Mouse (Mus musculus) intestine, embryonic 16.5 days (tissue): ENCODE results near the gene Cux1. TPM values are rescaled to one million over a fixed set of nuclear protein-coding genes. Genes with fewer than 3 reads are reported as not detected.
A peak's percentile ranks its signal among the peaks of the same experiment; 100 is the strongest.

ENCODE experiments used
- ATAC-seq: fragments of 200-750 bp; cut with Nextera tagmentation; 2 replicates; pipeline ENCODE4 v1.8.0; 2017; ENCODE audit warnings: moderate TSS enrichment, moderate library complexity
- H3K27ac ChIP-seq: fragments of 300-500 bp; sonication (generic); 2 replicates; pipeline ENCODE4 v1.5.1; 2014; ENCODE audit warnings: mild to moderate bottlenecking, low read length
- H3K27me3 ChIP-seq: fragments of 300-500 bp; sonication (generic); replicated peaks from 2 replicates; pipeline ENCODE4 v1.6.1; 2014; ENCODE audit warnings: low read length, control low read depth, mixed read lengths; ENCODE audit not compliant: control insufficient read depth, insufficient read depth
- H3K36me3 ChIP-seq: fragments of 300-500 bp; sonication (generic); 2 replicates; pipeline ENCODE4 v1.6.1; 2014; ENCODE audit warnings: low read length, control low read depth; ENCODE audit not compliant: control insufficient read depth, insufficient read depth
- H3K4me1 ChIP-seq: fragments of 300-500 bp; sonication (generic); 2 replicates; pipeline ENCODE4 v1.6.1; 2014; ENCODE audit warnings: low read length, control low read depth, mixed read lengths; ENCODE audit not compliant: control insufficient read depth, insufficient read depth
- H3K4me2 ChIP-seq: fragments of 300-500 bp; sonication (generic); 2 replicates; pipeline ENCODE4 v1.6.1; 2014; ENCODE audit warnings: low read depth, low read length, control low read depth
- H3K4me3 ChIP-seq: fragments of 300-500 bp; sonication (generic); 2 replicates; pipeline ENCODE4 v1.5.1; 2014; ENCODE audit warnings: mild to moderate bottlenecking, low read length
- H3K9ac ChIP-seq: fragments of 300-500 bp; sonication (generic); 2 replicates; pipeline ENCODE4 v1.6.1; 2014; ENCODE audit warnings: low read depth, low read length
- H3K9me3 ChIP-seq: fragments of 300-500 bp; sonication (generic); 2 replicates; pipeline ENCODE4 v1.6.1; 2016; ENCODE audit warnings: low read length, control low read depth; ENCODE audit not compliant: control insufficient read depth
- WGBS: fragments of 180-500 bp; shearing (Covaris S2); extraction: QIAGEN DNeasy Blood & Tissue Kit; methylation state at CpG from one replicate; pipeline ENCODE4 v1.1.7; 2014; 5-methylcytosine and 5-hydroxymethylcytosine counted together
- polyA plus RNA-seq: library from polyadenylated mRNA; unstranded; fragments of >200 nt; fragmentation: Nextera tagmentation; extraction: Ambion mirVana; gene quantifications from 2 replicates; pipeline ENCODE4 v1.2.1, GENCODE M21; 2015

The Cux1 gene
- polyA plus RNA-seq, 1 experiment from 2014 or later = 62.5 TPM

- no peak overlapping the region for H3K9ac ChIP-seq
- no peak overlapping the region for H3K4me3 ChIP-seq
- no peak overlapping the region for H3K4me2 ChIP-seq
- H3K27ac ChIP-seq = no peak overlapping the region
- H3K27me3 ChIP-seq = no peaks in the 10 kb centered on the region
- no peaks in the 10 kb centered on the region for H3K9me3 ChIP-seq
- ATAC-seq = no peak
- 39% methylated on average over 2 of the region's 2 CpGs for WGBS
- no peaks in the 10 kb centered on the region for H3K36me3 ChIP-seq
- H3K4me1 ChIP-seq = 0 out of 2 replicates have a peak, but pooled peaks cover 4% of the 10 kb centered on the region
Observed at GRCm38 (mm10) chr5:136589002-136589401, 21.7 kb upstream of the Cux1 start.

GRCm38 (mm10) chr5:136588471-136588870, 21.2 kb upstream of the Cux1 start:
- H3K4me3 ChIP-seq = no peak overlapping the region
- H3K27me3 ChIP-seq = no peaks in the 10 kb centered on the region
- ATAC-seq = no peak
- no peak overlapping the region for H3K4me2 ChIP-seq
- H3K36me3 ChIP-seq = no peaks in the 10 kb centered on the region
- WGBS = 67% methylated on average over 3 of the region's 3 CpGs
- H3K4me1 ChIP-seq = 0 out of 2 replicates have a peak, but pooled peaks cover 4% of the 10 kb centered on the region
- H3K9ac ChIP-seq = no peak overlapping the region
- H3K27ac ChIP-seq = no peak overlapping the region
- H3K9me3 ChIP-seq = no peaks in the 10 kb centered on the region

DNA sequence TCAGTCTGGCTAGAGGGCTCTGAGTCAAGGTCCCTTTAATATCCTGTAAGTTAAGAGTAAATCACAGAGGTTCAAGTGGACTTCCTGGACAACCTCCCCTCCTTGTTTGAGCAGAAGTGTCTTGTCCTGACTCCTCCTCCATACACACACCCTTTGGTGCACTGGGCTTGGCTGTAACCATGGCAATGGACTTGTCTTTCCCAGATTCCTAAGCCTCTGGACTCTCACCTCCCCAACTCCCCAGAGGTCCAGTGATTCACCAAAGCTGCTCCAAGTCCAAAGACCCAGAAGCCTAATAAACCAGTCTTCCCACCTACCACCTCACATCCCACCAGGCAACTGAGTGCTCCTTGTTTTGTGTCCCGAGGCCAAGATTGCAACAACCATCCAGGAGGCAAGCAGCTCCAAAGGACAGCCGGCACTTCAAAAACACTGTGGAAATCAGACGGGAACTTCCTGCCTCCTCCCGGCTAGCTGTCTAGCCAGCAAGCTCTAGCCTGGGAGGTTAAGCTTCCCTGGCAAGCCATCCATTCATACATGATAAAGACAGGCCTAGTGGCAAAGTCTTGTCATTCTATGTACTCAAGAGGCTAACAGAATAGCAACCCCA, 17.5 kb upstream of the Cux1 start:
- Histone ChIP-seq H3K9me3 (no peaks in the 10 kb centered on the region), H3K4me2 (no peak overlapping the region), H3K4me3 (no peak overlapping the region), H3K4me1 (peaks cover 16% of the 10 kb centered on the region), H3K27ac (no peak overlapping the region), H3K9ac (no peak overlapping the region), H3K36me3 (no peaks in the 10 kb centered on the region), H3K27me3 (no peaks in the 10 kb centered on the region)
- WGBS = 28% methylated on average over 4 of the region's 4 CpGs
- peak; percentile 86 for ATAC-seq

DNA sequence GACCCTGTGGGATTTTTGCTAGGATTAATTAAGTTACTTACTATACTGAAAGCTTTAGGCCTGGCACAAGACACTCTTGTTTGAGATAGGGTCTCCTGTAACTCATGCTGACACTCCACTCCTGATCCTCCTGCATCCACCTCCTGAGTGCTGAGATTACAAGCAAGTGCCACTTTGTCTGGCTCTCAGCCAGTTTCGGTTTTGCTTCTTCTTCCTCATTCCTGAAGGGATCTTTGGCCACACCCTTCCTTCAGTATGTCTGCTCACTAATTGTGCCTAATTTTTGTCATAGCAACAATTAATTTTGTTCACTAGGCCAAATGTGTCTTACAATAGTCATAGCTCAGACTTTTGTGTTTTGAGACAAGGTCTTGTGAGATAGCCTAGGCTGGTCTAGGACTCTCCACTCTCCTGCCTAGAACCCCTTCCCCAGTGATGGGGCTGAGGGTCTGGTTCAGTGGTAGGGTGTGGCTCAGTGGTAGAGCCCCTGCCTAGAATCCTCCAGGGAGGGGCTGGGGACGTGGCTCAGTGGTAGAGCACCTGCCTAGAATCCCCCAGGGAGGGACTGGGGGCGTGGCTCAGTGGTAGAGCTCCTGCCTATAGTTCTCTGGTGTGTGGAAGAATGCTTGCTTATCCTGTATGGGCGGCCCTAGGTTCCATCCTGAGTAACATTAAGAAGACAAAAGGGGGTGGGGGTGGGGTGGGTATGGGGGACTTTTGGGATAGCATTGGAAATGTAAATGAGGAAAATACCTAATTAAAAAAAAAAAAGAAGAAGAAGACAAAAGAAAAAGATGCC, 16.6 kb upstream of the Cux1 start:
- Histone ChIP-seq H3K27me3 (peaks cover 3% of the 10 kb centered on the region; the same call in 1 of the 2 replicates), H3K27ac (no peak overlapping the region), H3K9ac (no peak overlapping the region), H3K36me3 (no peaks in the 10 kb centered on the region), H3K9me3 (no peaks in the 10 kb centered on the region), H3K4me1 (peaks cover 16% of the 10 kb centered on the region), H3K4me3 (no peak overlapping the region), H3K4me2 (no peak overlapping the region)
- WGBS = 82% methylated on average over 4 of the region's 4 CpGs
- ATAC-seq = no peak

DNA sequence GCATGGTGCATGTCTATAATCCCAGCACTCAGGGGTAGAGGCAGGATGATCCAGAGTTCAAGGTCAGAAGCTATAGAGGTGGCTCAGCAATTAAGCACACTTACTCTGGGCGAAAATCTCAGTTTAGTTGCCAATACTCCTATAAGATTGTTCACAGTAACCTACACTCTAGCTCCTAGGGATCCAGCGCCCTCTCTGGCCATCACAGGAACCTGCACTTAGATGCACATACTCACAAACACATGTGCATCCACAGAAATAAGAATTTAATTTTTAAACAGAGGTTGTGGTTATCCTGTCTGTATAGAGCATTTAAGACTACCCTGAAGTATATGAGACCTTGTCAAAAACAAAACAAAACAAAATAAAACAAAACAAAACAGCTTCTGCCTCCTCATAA, 16.0 kb upstream of the Cux1 start:
- Histone ChIP-seq H3K4me2 (no peak overlapping the region), H3K4me1 (peaks cover 16% of the 10 kb centered on the region), H3K9ac (no peak overlapping the region), H3K27me3 (peaks cover 3% of the 10 kb centered on the region; the same call in 1 of the 2 replicates), H3K4me3 (no peak overlapping the region), H3K36me3 (no peaks in the 10 kb centered on the region), H3K27ac (no peak overlapping the region), H3K9me3 (no peaks in the 10 kb centered on the region)
- WGBS = 78% methylated on average over 2 of the region's 2 CpGs
- ATAC-seq = no peak

DNA sequence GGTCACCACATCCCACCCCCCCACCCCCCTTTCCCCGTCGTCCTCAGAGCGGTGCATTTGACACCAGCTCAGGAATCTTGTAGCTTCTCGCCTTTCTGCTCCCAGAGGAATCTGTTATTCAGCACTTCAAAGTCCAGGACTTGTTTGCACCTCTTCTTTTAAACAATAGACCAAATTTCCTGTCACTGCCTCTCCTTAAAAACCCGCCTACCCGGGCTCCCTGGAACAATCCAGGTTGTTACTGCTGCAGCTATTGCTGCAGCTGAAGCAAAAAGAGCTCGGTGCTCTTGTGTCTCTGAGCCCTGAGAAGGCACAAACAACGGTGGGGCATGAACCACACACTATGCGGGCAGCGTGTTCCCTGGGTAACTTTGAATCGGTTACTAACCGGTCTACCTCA, 14.9 kb upstream of the Cux1 start:
- peaks cover 3% of the 10 kb centered on the region; the same call in 1 of the 2 replicates for H3K27me3 ChIP-seq
- H3K36me3 ChIP-seq = no peaks in the 10 kb centered on the region
- no peak overlapping the region for H3K4me3 ChIP-seq
- H3K9ac ChIP-seq = no peak overlapping the region
- H3K4me1 ChIP-seq = peaks cover 16% of the 10 kb centered on the region
- no peak overlapping the region for H3K27ac ChIP-seq
- peak overlapping the region; percentile 47 for H3K4me2 ChIP-seq
- no peak for ATAC-seq
- WGBS = 7% methylated on average over 12 of the region's 12 CpGs
- no peaks in the 10 kb centered on the region for H3K9me3 ChIP-seq

GRCm38 (mm10) chr5:136581625-136582024, 14.3 kb upstream of the Cux1 start:
- Histone ChIP-seq H3K9ac (no peak overlapping the region), H3K36me3 (no peaks in the 10 kb centered on the region), H3K4me1 (peaks cover 16% of the 10 kb centered on the region), H3K4me2 (peak overlapping the region; percentile 47), H3K4me3 (peak overlapping the region; percentile 22), H3K9me3 (no peaks in the 10 kb centered on the region), H3K27ac (no peak overlapping the region), H3K27me3 (peaks cover 3% of the 10 kb centered on the region; the same call in 1 of the 2 replicates)
- WGBS = 2% methylated on average over 13 of the region's 13 CpGs
- ATAC-seq = no peak; the same call in 1 of the 2 replicates

DNA sequence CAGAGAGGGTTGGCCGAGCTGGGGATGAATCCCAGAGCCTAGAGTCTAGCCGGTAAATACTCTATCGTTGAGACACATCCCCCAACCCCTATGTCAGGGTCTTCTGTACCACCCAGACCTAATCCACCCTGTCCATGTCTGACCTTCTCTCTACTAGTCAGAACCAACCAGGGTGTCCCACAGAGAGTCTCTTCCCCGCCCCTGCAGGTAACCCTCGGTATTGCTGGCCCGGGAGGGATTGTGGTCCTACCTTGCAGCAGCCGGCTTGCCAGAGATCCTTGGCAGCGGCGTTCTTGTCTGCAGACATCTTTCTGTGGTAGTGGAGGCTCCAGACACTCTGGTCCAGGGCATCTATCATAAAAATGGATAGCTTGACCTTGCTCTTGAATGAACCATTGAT, 13.9 kb upstream of the Cux1 start:
- Histone ChIP-seq H3K27me3 (peaks cover 3% of the 10 kb centered on the region; the same call in 1 of the 2 replicates), H3K9me3 (no peaks in the 10 kb centered on the region), H3K9ac (no peak overlapping the region), H3K4me1 (peaks cover 16% of the 10 kb centered on the region), H3K4me2 (peak overlapping the region; percentile 47), H3K27ac (no peak overlapping the region), H3K36me3 (no peaks in the 10 kb centered on the region), H3K4me3 (peak overlapping the region; percentile 22; the same call in 1 of the 2 replicates)
- WGBS = 17% methylated on average over 9 of the region's 9 CpGs
- peak; percentile 68 for ATAC-seq

DNA sequence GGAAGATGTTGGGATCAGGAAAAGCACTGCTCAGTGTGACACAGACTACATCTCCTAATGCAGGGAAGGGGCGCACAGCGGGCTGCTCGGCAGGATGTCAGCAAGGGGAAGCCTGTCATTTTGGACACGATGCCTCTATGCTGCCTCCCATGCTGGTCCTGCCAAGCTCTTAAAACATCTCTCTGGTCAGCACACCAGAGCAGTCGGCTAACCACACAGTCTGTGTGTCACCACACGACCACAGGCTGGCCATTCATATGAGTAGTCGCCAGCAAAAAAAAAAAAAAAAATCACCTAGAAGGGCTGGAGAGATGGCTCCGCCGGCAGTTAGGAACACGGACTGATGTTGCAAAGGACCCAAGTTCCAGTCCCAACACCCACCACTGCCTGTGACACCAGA, 10.9 kb upstream of the Cux1 start:
- H3K27me3 ChIP-seq = peaks cover 3% of the 10 kb centered on the region; the same call in 1 of the 2 replicates
- H3K9me3 ChIP-seq = no peaks in the 10 kb centered on the region
- H3K4me2 ChIP-seq = no peak overlapping the region
- H3K9ac ChIP-seq = no peak overlapping the region
- WGBS = 59% methylated on average over 10 of the region's 10 CpGs
- H3K4me3 ChIP-seq = no peak overlapping the region
- peaks cover 11% of the 10 kb centered on the region for H3K4me1 ChIP-seq
- ATAC-seq = no peak
- no peaks in the 10 kb centered on the region for H3K36me3 ChIP-seq
- H3K27ac ChIP-seq = no peak overlapping the region
